8 mouse cellular contexts compared by ENCODE assay signal in genomic region chr10:39541951-39542521, GRCm38 (mm10).
DNase-seq lines count a peak whose midpoint lies in the region; ATAC-seq lines count a peak whose summit lies in the region.

No protein-coding gene starts in this region.

- no peaks in the 10 kb centered on the region; the same call in 1 of the 2 replicates for H3K36me3 ChIP-seq in kidney, embryonic 16.5 days (ENCODE audit: insufficient read depth, low read length)
- peaks cover 31% of the 10 kb centered on the region for H3K36me3 ChIP-seq in embryonic facial prominence, embryonic 10.5 days (replicated peaks)
- no peaks in the 10 kb centered on the region for H3K36me3 ChIP-seq in hindbrain, embryonic 16.5 days (ENCODE audit: control insufficient read depth, insufficient read depth, low read length)
- no peaks in the 10 kb centered on the region; the same call in 1 of the 2 replicates for H3K36me3 ChIP-seq in midbrain, embryonic 16.5 days (ENCODE audit: control insufficient read depth, insufficient read depth, low read length)

- no peaks in the 10 kb centered on the region for H3K27me3 ChIP-seq in kidney, embryonic 16.5 days (ENCODE audit: insufficient read depth, low read length)
- H3K27me3 ChIP-seq in embryonic facial prominence, embryonic 10.5 days (replicated peaks; ENCODE audit: low read depth, poor library complexity, severe bottlenecking), result no peaks in the 10 kb centered on the region
- no peaks in the 10 kb centered on the region for H3K27me3 ChIP-seq in hindbrain, embryonic 16.5 days (replicated peaks; ENCODE audit: control insufficient read depth, insufficient read depth, low read length)
- H3K27me3 ChIP-seq in midbrain, embryonic 16.5 days (ENCODE audit: control insufficient read depth, insufficient read depth, low read depth, low read length), result no peaks in the 10 kb centered on the region

- no peak overlapping the region for H3K4me3 ChIP-seq in kidney, embryonic 16.5 days (ENCODE audit: low read length)
- no peak overlapping the region for H3K4me3 ChIP-seq in embryonic facial prominence, embryonic 10.5 days
- no peak overlapping the region for H3K4me3 ChIP-seq in hindbrain, embryonic 16.5 days (ENCODE audit: low read length)
- no peak overlapping the region for H3K4me3 ChIP-seq in midbrain, embryonic 16.5 days (ENCODE audit: low read depth, low read length)

- H3K27ac ChIP-seq in kidney, embryonic 16.5 days (ENCODE audit: low read length), result peak overlapping the region; percentile 93
- H3K27ac ChIP-seq in embryonic facial prominence, embryonic 10.5 days (replicated peaks), result peak overlapping the region; percentile 87
- H3K27ac ChIP-seq in hindbrain, embryonic 16.5 days (ENCODE audit: low read depth, low read length), result peak overlapping the region; percentile 91
- H3K27ac ChIP-seq in midbrain, embryonic 16.5 days (ENCODE audit: low read length), result peak overlapping the region; percentile 97

- H3K9ac ChIP-seq in kidney, embryonic 16.5 days (replicated peaks; ENCODE audit: low read length), result peak overlapping the region; percentile 58
- H3K9ac ChIP-seq in hindbrain, embryonic 16.5 days (ENCODE audit: low read depth, low read length), result peak overlapping the region; percentile 53
- peak overlapping the region; percentile 60 for H3K9ac ChIP-seq in midbrain, embryonic 16.5 days (ENCODE audit: low read depth, low read length)

- peak; percentile 35; the same call in 1 of the 2 replicates for ATAC-seq in kidney, embryonic 16.5 days (ENCODE audit: low FRiP score, low TSS enrichment)
- peak; percentile 62 for ATAC-seq in hindbrain, embryonic 16.5 days
- ATAC-seq in midbrain, embryonic 16.5 days, result peak; percentile 52

- H3K4me2 ChIP-seq in kidney, embryonic 16.5 days (replicated peaks; ENCODE audit: low read depth, low read length), result no peak overlapping the region
- no peak overlapping the region for H3K4me2 ChIP-seq in hindbrain, embryonic 16.5 days (ENCODE audit: low read length)
- H3K4me2 ChIP-seq in midbrain, embryonic 16.5 days (ENCODE audit: low read length), result no peak overlapping the region

- no peak for DNase-seq in kidney, adult 18-20 months
- DNase-seq in embryonic facial prominence, embryonic 10.5 days (ENCODE audit: low spot score), result peak; percentile 11
- no peak for DNase-seq in T-cell, adult 2 months (ENCODE audit: low spot score)
- no peak for DNase-seq in urinary bladder, adult 2 months (ENCODE audit: low spot score)
- DNase-seq in spleen, postnatal 10 days (ENCODE audit: low spot score in 2 of 2), result no peak

- H3K9me3 ChIP-seq in kidney, embryonic 16.5 days (ENCODE audit: low read length), result no peaks in the 10 kb centered on the region
- no peaks in the 10 kb centered on the region for H3K9me3 ChIP-seq in embryonic facial prominence, embryonic 10.5 days
- H3K9me3 ChIP-seq in hindbrain, embryonic 16.5 days (ENCODE audit: control insufficient read depth, low read length), result no peaks in the 10 kb centered on the region
- H3K9me3 ChIP-seq in midbrain, embryonic 16.5 days (replicated peaks; ENCODE audit: control insufficient read depth, low read length, poor library complexity, severe bottlenecking), result no peaks in the 10 kb centered on the region

- H3K4me1 ChIP-seq in kidney, embryonic 16.5 days (ENCODE audit: insufficient read depth, low read length), result peaks cover 43% of the 10 kb centered on the region
- peaks cover 71% of the 10 kb centered on the region for H3K4me1 ChIP-seq in embryonic facial prominence, embryonic 10.5 days
- peaks cover 46% of the 10 kb centered on the region for H3K4me1 ChIP-seq in hindbrain, embryonic 16.5 days (ENCODE audit: control insufficient read depth, insufficient read depth, low read depth, low read length)
- H3K4me1 ChIP-seq in midbrain, embryonic 16.5 days (ENCODE audit: control insufficient read depth, insufficient read depth, low read length), result peaks cover 47% of the 10 kb centered on the region

- WGBS in kidney, embryonic 16.5 days, result 22% methylated on average over 7 of the region's 7 CpGs
- WGBS in embryonic facial prominence, embryonic 10.5 days, result 47% methylated on average over 7 of the region's 7 CpGs
- 2% methylated on average over 7 of the region's 7 CpGs for WGBS in hindbrain, embryonic 16.5 days
- WGBS in midbrain, embryonic 16.5 days, result 2% methylated on average over 7 of the region's 7 CpGs
